Mouse (Mus musculus) heart, postnatal 0 days (tissue): Measurements from ENCODE around the gene Fkbp5. TPM values are rescaled to one million over a fixed set of nuclear protein-coding genes. Genes with fewer than 3 reads are reported as not detected.

Experiments
- ATAC-seq: fragments of 200-750 bp; cut with Nextera tagmentation; 2 replicates; pipeline ENCODE4 v1.8.0; 2017; ENCODE audit warnings: low read depth, moderate number of reproducible peaks, moderate library complexity; ENCODE audit not compliant: insufficient read depth
- DNase-seq: peaks from one replicate; pipeline ENCODE4 v3.0.0-alpha.2; 2016; ENCODE audit warnings: low spot score
- H3K27ac ChIP-seq: fragments of 300-500 bp; sonication (generic); 2 replicates; pipeline ENCODE4 v1.5.1; 2014; ENCODE audit warnings: low read depth, mild to moderate bottlenecking
- H3K27me3 ChIP-seq: fragments of 300-500 bp; sonication (generic); 2 replicates; pipeline ENCODE4 v1.6.1; 2014; ENCODE audit warnings: low read length, mixed read lengths; ENCODE audit not compliant: control insufficient read depth, insufficient read depth
- H3K36me3 ChIP-seq: fragments of 300-500 bp; sonication (generic); replicated peaks from 2 replicates; pipeline ENCODE4 v1.6.1; 2014; ENCODE audit warnings: low read length, mixed read lengths; ENCODE audit not compliant: control insufficient read depth, insufficient read depth
- H3K4me1 ChIP-seq: fragments of 300-500 bp; sonication (generic); 2 replicates; pipeline ENCODE4 v1.6.1; 2014; ENCODE audit warnings: antibody characterized with exemption; ENCODE audit not compliant: control insufficient read depth, insufficient read depth
- H3K4me2 ChIP-seq: fragments of 300-500 bp; sonication (generic); 2 replicates; pipeline ENCODE4 v1.6.1; 2014; ENCODE audit warnings: low read depth, mild to moderate bottlenecking, low read length, moderate library complexity
- H3K4me3 ChIP-seq: fragments of 300-500 bp; sonication (generic); 2 replicates; pipeline ENCODE4 v1.5.1; 2014; ENCODE audit warnings: low read depth, low read length
- H3K9ac ChIP-seq: fragments of 300-500 bp; sonication (generic); replicated peaks from 2 replicates; pipeline ENCODE4 v1.6.1; 2014; ENCODE audit warnings: low read depth, low read length, mixed read lengths
- H3K9me3 ChIP-seq: fragments of 300-500 bp; sonication (generic); replicated peaks from 2 replicates; pipeline ENCODE4 v1.6.1; 2016; ENCODE audit warnings: low read length; ENCODE audit not compliant: control insufficient read depth
- CTCF ChIP-seq: IDR thresholded peaks from 2 replicates; pipeline ENCODE4 v1.5.1; 2016; ENCODE audit warnings: antibody characterized with exemption, control low read depth, low read depth
- EP300 ChIP-seq: IDR thresholded peaks from 2 replicates; pipeline ENCODE4 v1.6.1; 2016; ENCODE audit warnings: antibody characterized with exemption, low read depth
- WGBS: fragments of 180-500 bp; shearing (Covaris S2); extraction: QIAGEN DNeasy Blood & Tissue Kit; methylation state at CpG from one replicate; pipeline ENCODE4 v1.1.7; 2014; 5-methylcytosine and 5-hydroxymethylcytosine counted together
- polyA plus RNA-seq: library from polyadenylated mRNA; unstranded; fragments of >200 nt; fragmentation: Nextera tagmentation; extraction: Ambion mirVana; gene quantifications from 2 replicates; pipeline ENCODE4 v1.2.1, GENCODE M21; 2015
- total RNA-seq: library from RNA; depleted of rRNA; stranded (reverse); fragments of >200 nt; gene quantifications from 2 replicates; pipeline ENCODE4 v1.2.3, GENCODE M21; 2014; ENCODE audit warnings: low replicate concordance

Fkbp5 gene
- total and polyA plus RNA-seq, 2 experiments from 2014 or later: 8.3 to 19.4 TPM

- no peak overlapping the region for H3K4me2 ChIP-seq
- H3K4me3 ChIP-seq: no peak overlapping the region
- WGBS: 80% methylated on average over 7 of the region's 7 CpGs
- no peak overlapping the region for H3K27ac ChIP-seq
- H3K4me1 ChIP-seq: no peaks in the 10 kb centered on the region
- no peak for TF ChIP-seq EP300
- no peak for TF ChIP-seq CTCF
- H3K36me3 ChIP-seq: no peaks in the 10 kb centered on the region
- H3K9ac ChIP-seq: no peak overlapping the region
- H3K9me3 ChIP-seq: no peaks in the 10 kb centered on the region
- H3K27me3 ChIP-seq: 0 out of 2 replicates have a peak, but pooled peaks cover 6% of the 10 kb centered on the region
- DNase-seq: no peak
- no peak for ATAC-seq
Measured at GRCm38 (mm10) chr17:28532557-28532956, 15.2 kb upstream of the Fkbp5 start.

- TF ChIP-seq CTCF (no peak), EP300 (no peak)
- Histone ChIP-seq H3K9me3 (no peaks in the 10 kb centered on the region), H3K27ac (no peak overlapping the region), H3K9ac (no peak overlapping the region), H3K4me3 (no peak overlapping the region), H3K27me3 (0 out of 2 replicates have a peak, but pooled peaks cover 6% of the 10 kb centered on the region), H3K4me1 (no peaks in the 10 kb centered on the region), H3K36me3 (no peaks in the 10 kb centered on the region), H3K4me2 (no peak overlapping the region)
- 11% methylated on average over 18 of the region's 18 CpGs for WGBS
- ATAC-seq: no peak
- no peak for DNase-seq
Measured at GRCm38 (mm10) chr17:28531946-28532345, 14.6 kb upstream of the Fkbp5 start.

GRCm38 (mm10) chr17:28530506-28530905, 13.2 kb upstream of the Fkbp5 start, which contains the start of gene Armc12:
Armc12 (plus strand) TSS chr17:28530806.
- H3K36me3 ChIP-seq: no peaks in the 10 kb centered on the region
- ATAC-seq (no peak), DNase-seq (no peak)
- no peak within 1 kb of the TSS for H3K9ac ChIP-seq
- no peak within 1 kb of the TSS for H3K4me3 ChIP-seq
- 88% methylated on average over 6 of the region's 6 CpGs for WGBS
- no peak within 1 kb of the TSS for H3K27ac ChIP-seq
- H3K27me3 ChIP-seq: 0 out of 2 replicates have a peak, but pooled peaks cover 6% of the 10 kb centered on the region
- TF ChIP-seq EP300 (no peak), CTCF (no peak)
- H3K9me3 ChIP-seq: no peaks in the 10 kb centered on the region
- H3K4me2 ChIP-seq: no peak within 1 kb of the TSS
- no peaks in the 10 kb centered on the region for H3K4me1 ChIP-seq

- no peak overlapping the region for H3K27ac ChIP-seq
- no peak overlapping the region for H3K4me2 ChIP-seq
- no peak overlapping the region for H3K9ac ChIP-seq
- no peak for TF ChIP-seq EP300
- no peaks in the 10 kb centered on the region for H3K36me3 ChIP-seq
- H3K4me3 ChIP-seq: no peak overlapping the region
- ATAC-seq: no peak
- 0 out of 2 replicates have a peak, but pooled peaks cover 6% of the 10 kb centered on the region for H3K27me3 ChIP-seq
- 57% methylated on average over 4 of the region's 4 CpGs for WGBS
- H3K4me1 ChIP-seq: no peaks in the 10 kb centered on the region
- DNase-seq: no peak
- H3K9me3 ChIP-seq: no peaks in the 10 kb centered on the region
Measured at GRCm38 (mm10) chr17:28529116-28529515, 11.8 kb upstream of the Fkbp5 start.

- no peaks in the 10 kb centered on the region for H3K36me3 ChIP-seq
- H3K27ac ChIP-seq: no peak overlapping the region
- ATAC-seq: peak; percentile 39
- H3K27me3 ChIP-seq: 0 out of 2 replicates have a peak, but pooled peaks cover 6% of the 10 kb centered on the region
- H3K9ac ChIP-seq: no peak overlapping the region; the same call in 1 of the 2 replicates
- 5% methylated on average over 6 of the region's 6 CpGs for WGBS
- TF ChIP-seq CTCF (peak; percentile 99), EP300 (no peak)
- no peaks in the 10 kb centered on the region; the same call in 1 of the 2 replicates for H3K4me1 ChIP-seq
- no peaks in the 10 kb centered on the region for H3K9me3 ChIP-seq
- peak overlapping the region; percentile 34 for H3K4me2 ChIP-seq
- peak; percentile 87 for DNase-seq
- H3K4me3 ChIP-seq: 0 out of 2 replicates have a peak overlapping the region, but pooled peaks have one; percentile 8
Measured at GRCm38 (mm10) chr17:28528043-28528351, 10.7 kb upstream of the Fkbp5 start.
